Mouse (Mus musculus): ENCODE data around the gene Tdrd7. TPM values are rescaled to one million over a fixed set of nuclear protein-coding genes. Genes with fewer than 3 reads are reported as not detected.

The Tdrd7 gene
- 1 to 10 TPM; 3.7 to 5.0 TPM for total RNA-seq (2023)

GRCm38 (mm10) chr4:45964771-45965439 lies at the start of gene Tdrd7:
Tdrd7 (plus strand) TSS chr4:45965334.

GRCm38 (mm10) chr4:46038892-46039751 lies 74.0 kb downstream of the Tdrd7 start, which contains the start of gene Tmod1:
Tmod1 (plus strand) TSS chr4:46038935.

Other genes with a start within 250 kb of the Tdrd7 start
- 1 to 10 TPM; 6.2 to 7.9 TPM for gene Aldh1b1, start 166.3 kb upstream of the Tdrd7 start, total RNA-seq (2023)
- gene Igfbpl1, start 138.4 kb upstream of the Tdrd7 start, total RNA-seq (2023) = not detected
- not detected for gene Stra6l, start 116.7 kb upstream of the Tdrd7 start, total RNA-seq (2023)
- gene Ccdc180, start 75.0 kb upstream of the Tdrd7 start, total RNA-seq (2023) = under 1 TPM in 1 of 2 experiments, not detected in 1; 0.21 TPM
- gene Tmod1, start 73.6 kb downstream of the Tdrd7 start, total RNA-seq (2023) = not detected
- 10 to 100 TPM; 70.8 to 71.4 TPM for gene Ncbp1, start 173.3 kb downstream of the Tdrd7 start, total RNA-seq (2023)
- gene Tstd2, start 173.4 kb downstream of the Tdrd7 start, total RNA-seq (2023) = 10 to 100 TPM; 45.9 to 54.3 TPM
- 10 to 100 TPM; 21.0 to 28.1 TPM for gene Xpa, start 231.0 kb downstream of the Tdrd7 start, total RNA-seq (2023)

Data from T-cell, adult 66 days (primary cell).